Mouse (Mus musculus): ENCODE measurements at regions not wholly inside any gene's neighbourhood (a gene's known extent, or its start where the extent isn't known, plus 50 kb on each side); places are given as distances from the start of the nearest gene placed in this dataset.

- H3K4me2 ChIP-seq (replicated peaks) = no peak overlapping the region
- ATAC-seq (ENCODE audit: low FRiP score, low read depth) = no peak
- no peaks in the 10 kb centered on the region for H3K27me3 ChIP-seq (replicated peaks)
- no peak overlapping the region for H3K27ac ChIP-seq
- H3K9ac ChIP-seq = no peak overlapping the region
- no peaks in the 10 kb centered on the region for H3K9me3 ChIP-seq
- 80% methylated on average over 2 of the region's 2 CpGs for WGBS
- H3K4me3 ChIP-seq = no peak overlapping the region
- H3K36me3 ChIP-seq = no peaks in the 10 kb centered on the region
- no peaks in the 10 kb centered on the region for H3K4me1 ChIP-seq
Measured at GRCm38 (mm10) chr14:17569087-17569636, 90.9 kb upstream of the Thrb start.

GRCm38 (mm10) chr14:17578776-17579175 is 81.3 kb upstream of the Thrb start:
- no peaks in the 10 kb centered on the region for H3K9me3 ChIP-seq
- H3K27me3 ChIP-seq (replicated peaks) = no peaks in the 10 kb centered on the region
- 89% methylated on average over 1 of the region's 1 CpGs for WGBS
- H3K36me3 ChIP-seq = no peaks in the 10 kb centered on the region
- H3K4me3 ChIP-seq = no peak overlapping the region
- no peaks in the 10 kb centered on the region for H3K4me1 ChIP-seq
- H3K4me2 ChIP-seq (replicated peaks) = no peak overlapping the region
- no peak for ATAC-seq (ENCODE audit: low FRiP score, low read depth)
- H3K9ac ChIP-seq = no peak overlapping the region
- H3K27ac ChIP-seq = no peak overlapping the region

- Histone ChIP-seq H3K27me3 (replicated peaks) (no peaks in the 10 kb centered on the region), H3K9me3 (no peaks in the 10 kb centered on the region), H3K4me2 (replicated peaks) (no peak overlapping the region), H3K9ac (no peak overlapping the region), H3K4me1 (no peaks in the 10 kb centered on the region), H3K27ac (no peak overlapping the region), H3K4me3 (no peak overlapping the region), H3K36me3 (no peaks in the 10 kb centered on the region)
- no peak for ATAC-seq (ENCODE audit: low FRiP score, low read depth)
Measured at GRCm38 (mm10) chr14:17589595-17589994, 70.5 kb upstream of the Thrb start.

- no peak overlapping the region for H3K4me2 ChIP-seq (replicated peaks)
- no peaks in the 10 kb centered on the region for H3K4me1 ChIP-seq
- whole genome bisulfite sequencing = 75% methylated on average over 5 of the region's 5 CpGs
Measured at GRCm38 (mm10) chr14:17599553-17599952, 60.5 kb upstream of the Thrb start.

GRCm38 (mm10) chr14:17602357-17602756 is 57.7 kb upstream of the Thrb start:
- H3K36me3 ChIP-seq = no peaks in the 10 kb centered on the region
- no peak overlapping the region for H3K4me2 ChIP-seq (replicated peaks)
- H3K9ac ChIP-seq = no peak overlapping the region
- no peak overlapping the region for H3K4me3 ChIP-seq
- no peaks in the 10 kb centered on the region for H3K27me3 ChIP-seq (replicated peaks)
- 79% methylated on average over 1 of the region's 1 CpGs for WGBS
- H3K9me3 ChIP-seq = no peaks in the 10 kb centered on the region
- H3K4me1 ChIP-seq = no peaks in the 10 kb centered on the region
- no peak for ATAC-seq (ENCODE audit: low FRiP score, low read depth)
- no peak overlapping the region for H3K27ac ChIP-seq

More at GRCm38 (mm10) chr14:17599553-17599952, 60.5 kb upstream of the Thrb start:
- no peak overlapping the region for H3K27ac ChIP-seq
- ATAC-seq (ENCODE audit: low FRiP score, low read depth) = no peak
- no peaks in the 10 kb centered on the region for H3K36me3 ChIP-seq
- no peaks in the 10 kb centered on the region for H3K27me3 ChIP-seq (replicated peaks)
- no peak overlapping the region for H3K4me3 ChIP-seq
- H3K9me3 ChIP-seq = no peaks in the 10 kb centered on the region
- H3K9ac ChIP-seq = no peak overlapping the region

DNA sequence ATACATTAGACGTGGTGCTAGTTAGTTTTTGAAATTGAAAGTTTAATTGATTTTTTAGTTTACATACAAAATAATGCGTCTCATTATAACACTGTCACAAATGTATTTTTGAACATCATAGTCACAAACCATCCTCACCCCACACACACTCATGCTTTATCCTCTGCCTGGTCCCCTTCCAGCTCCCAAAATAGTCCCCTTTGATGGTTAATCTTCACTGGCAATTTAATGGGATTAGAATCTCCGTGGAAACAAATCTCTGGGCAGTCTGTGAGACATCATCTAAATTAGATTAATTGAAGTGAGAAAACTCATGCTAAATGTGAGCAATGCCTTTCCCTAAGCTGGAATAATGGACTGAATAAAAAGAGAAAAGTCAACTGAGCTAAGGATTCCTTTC is 54.0 kb upstream of the Thrb start:
- Histone ChIP-seq H3K4me3 (no peak overlapping the region), H3K27me3 (replicated peaks) (no peaks in the 10 kb centered on the region), H3K9me3 (no peaks in the 10 kb centered on the region), H3K4me1 (no peaks in the 10 kb centered on the region), H3K9ac (no peak overlapping the region), H3K27ac (no peak overlapping the region), H3K4me2 (replicated peaks) (no peak overlapping the region), H3K36me3 (no peaks in the 10 kb centered on the region)
- WGBS = 78% methylated on average over 3 of the region's 3 CpGs
- ATAC-seq (ENCODE audit: low FRiP score, low read depth) = no peak

DNA sequence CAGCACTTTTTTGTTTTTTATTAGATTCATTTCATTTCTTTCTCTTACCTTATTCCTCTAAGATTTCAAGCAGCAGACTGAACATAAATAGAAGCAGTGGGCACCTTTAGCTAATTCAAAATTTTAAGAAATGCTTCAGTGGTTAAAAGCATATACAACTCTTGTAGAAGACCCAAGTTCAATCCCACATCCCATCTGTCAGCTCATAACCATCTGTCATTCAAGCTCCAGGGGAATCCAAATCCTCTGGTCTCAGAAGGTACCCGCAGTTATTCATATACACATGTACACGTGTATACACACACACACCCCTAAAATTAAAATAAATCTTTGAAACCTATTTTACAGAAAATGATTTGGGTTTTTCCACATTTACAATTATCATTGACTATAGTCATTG is 52.9 kb upstream of the Thrb start:
- Histone ChIP-seq H3K27ac (no peak overlapping the region), H3K4me2 (replicated peaks) (no peak overlapping the region), H3K4me3 (no peak overlapping the region), H3K9ac (no peak overlapping the region), H3K27me3 (replicated peaks) (no peaks in the 10 kb centered on the region), H3K36me3 (no peaks in the 10 kb centered on the region), H3K4me1 (no peaks in the 10 kb centered on the region), H3K9me3 (no peaks in the 10 kb centered on the region)
- whole genome bisulfite sequencing = 71% methylated on average over 2 of the region's 2 CpGs
- no peak for ATAC-seq (ENCODE audit: low FRiP score, low read depth)

Measured in neural tube, embryonic 12.5 days (tissue).